Mouse (Mus musculus): ENCODE data around the gene Bbs7. TPM values are rescaled to one million over a fixed set of nuclear protein-coding genes. Genes with fewer than 3 reads are reported as not detected.

Bbs7 gene
- total and polyA plus RNA-seq, 2 experiments from 2014 or later: 0.50 to 8.2 TPM

GRCm38 (mm10) chr3:36569836-36570235 lies 43.4 kb downstream of the Bbs7 start:
- DNase-seq (ENCODE audit: low spot score) (no peak), ATAC-seq (ENCODE audit: insufficient read depth, low read depth) (no peak)
- 0 out of 2 replicates have a peak overlapping the region, but pooled peaks have one; percentile 0 for H3K9ac ChIP-seq (replicated peaks; ENCODE audit: low read depth, low read length)
- 63% methylated on average over 5 of the region's 5 CpGs for WGBS
- H3K9me3 ChIP-seq (replicated peaks; ENCODE audit: control insufficient read depth, low read length): no peaks in the 10 kb centered on the region
- H3K4me2 ChIP-seq (ENCODE audit: low read depth, low read length): peak overlapping the region; percentile 99
- peak overlapping the region; percentile 92 for H3K4me3 ChIP-seq (ENCODE audit: low read depth, low read length)
- peaks cover 38% of the 10 kb centered on the region for H3K36me3 ChIP-seq (replicated peaks; ENCODE audit: control insufficient read depth, insufficient read depth, low read length)
- no peak overlapping the region for H3K27ac ChIP-seq (ENCODE audit: low read depth)
- no peaks in the 10 kb centered on the region for H3K27me3 ChIP-seq (ENCODE audit: control insufficient read depth, insufficient read depth, low read length)
- TF ChIP-seq EP300 (IDR thresholded peaks at IDR 0.05; ENCODE audit: low read depth) (no peak), CTCF (IDR thresholded peaks at IDR 0.05; ENCODE audit: low read depth) (no peak)
- peaks cover 23% of the 10 kb centered on the region for H3K4me1 ChIP-seq (ENCODE audit: control insufficient read depth, insufficient read depth)

GRCm38 (mm10) chr3:36563666-36564065 lies 49.6 kb downstream of the Bbs7 start:
- TF ChIP-seq CTCF (IDR thresholded peaks at IDR 0.05; ENCODE audit: low read depth): no peak
- TF ChIP-seq EP300 (IDR thresholded peaks at IDR 0.05; ENCODE audit: low read depth): no peak
- Histone ChIP-seq H3K9me3 (replicated peaks; ENCODE audit: control insufficient read depth, low read length) (no peaks in the 10 kb centered on the region), H3K9ac (replicated peaks; ENCODE audit: low read depth, low read length) (no peak overlapping the region), H3K4me2 (ENCODE audit: low read depth, low read length) (no peak overlapping the region), H3K27me3 (ENCODE audit: control insufficient read depth, insufficient read depth, low read length) (no peaks in the 10 kb centered on the region), H3K4me1 (ENCODE audit: control insufficient read depth, insufficient read depth) (no peaks in the 10 kb centered on the region), H3K4me3 (ENCODE audit: low read depth, low read length) (no peak overlapping the region), H3K27ac (ENCODE audit: low read depth) (no peak overlapping the region), H3K36me3 (replicated peaks; ENCODE audit: control insufficient read depth, insufficient read depth, low read length) (peaks cover 80% of the 10 kb centered on the region)
- DNase-seq (ENCODE audit: low spot score): no peak
- no peak for ATAC-seq (ENCODE audit: insufficient read depth, low read depth)
- WGBS: 94% methylated on average over 3 of the region's 3 CpGs

GRCm38 (mm10) chr3:36559606-36560005 lies 53.7 kb downstream of the Bbs7 start:
- no peak overlapping the region for H3K4me2 ChIP-seq (ENCODE audit: low read depth, low read length)
- no peak overlapping the region for H3K9ac ChIP-seq (replicated peaks; ENCODE audit: low read depth, low read length)
- H3K4me3 ChIP-seq (ENCODE audit: low read depth, low read length): no peak overlapping the region
- WGBS: 82% methylated on average over 4 of the region's 4 CpGs
- no peak overlapping the region for H3K27ac ChIP-seq (ENCODE audit: low read depth)
- TF ChIP-seq CTCF (IDR thresholded peaks at IDR 0.05; ENCODE audit: low read depth): no peak
- no peak for TF ChIP-seq EP300 (IDR thresholded peaks at IDR 0.05; ENCODE audit: low read depth)
- no peaks in the 10 kb centered on the region for H3K27me3 ChIP-seq (ENCODE audit: control insufficient read depth, insufficient read depth, low read length)
- H3K36me3 ChIP-seq (replicated peaks; ENCODE audit: control insufficient read depth, insufficient read depth, low read length): peaks cover 80% of the 10 kb centered on the region
- ATAC-seq (ENCODE audit: insufficient read depth, low read depth): no peak
- H3K9me3 ChIP-seq (replicated peaks; ENCODE audit: control insufficient read depth, low read length): no peaks in the 10 kb centered on the region
- no peaks in the 10 kb centered on the region for H3K4me1 ChIP-seq (ENCODE audit: control insufficient read depth, insufficient read depth)
- DNase-seq (ENCODE audit: low spot score): no peak

- no peak overlapping the region for H3K27ac ChIP-seq (ENCODE audit: low read depth)
- no peak for DNase-seq (ENCODE audit: low spot score)
- ATAC-seq (ENCODE audit: insufficient read depth, low read depth): no peak
- H3K9me3 ChIP-seq (replicated peaks; ENCODE audit: control insufficient read depth, low read length): no peaks in the 10 kb centered on the region
- no peak overlapping the region for H3K9ac ChIP-seq (replicated peaks; ENCODE audit: low read depth, low read length)
- H3K27me3 ChIP-seq (ENCODE audit: control insufficient read depth, insufficient read depth, low read length): no peaks in the 10 kb centered on the region
- 90% methylated on average over 1 of the region's 1 CpGs for WGBS
- H3K36me3 ChIP-seq (replicated peaks; ENCODE audit: control insufficient read depth, insufficient read depth, low read length): peaks cover 64% of the 10 kb centered on the region
- H3K4me1 ChIP-seq (ENCODE audit: control insufficient read depth, insufficient read depth): no peaks in the 10 kb centered on the region
- no peak overlapping the region for H3K4me3 ChIP-seq (ENCODE audit: low read depth, low read length)
- H3K4me2 ChIP-seq (ENCODE audit: low read depth, low read length): no peak overlapping the region
- TF ChIP-seq CTCF (IDR thresholded peaks at IDR 0.05; ENCODE audit: low read depth) (no peak), EP300 (IDR thresholded peaks at IDR 0.05; ENCODE audit: low read depth) (no peak)
These were observed 55.7 kb downstream of the Bbs7 start for GRCm38 (mm10) chr3:36557601-36558000.

GRCm38 (mm10) chr3:36552406-36553047 lies 60.8 kb downstream of the Bbs7 start, which contains the start of gene Exosc9:
Gene Exosc9 (plus strand): TSS chr3:36552606.
- no peaks in the 10 kb centered on the region for H3K4me1 ChIP-seq (ENCODE audit: control insufficient read depth, insufficient read depth)
- TF ChIP-seq EP300 (IDR thresholded peaks at IDR 0.05; ENCODE audit: low read depth) (no peak), CTCF (IDR thresholded peaks at IDR 0.05; ENCODE audit: low read depth) (0 out of 2 replicates have a peak, but pooled peaks have one; percentile 0)
- no peaks in the 10 kb centered on the region for H3K9me3 ChIP-seq (replicated peaks; ENCODE audit: control insufficient read depth, low read length)
- H3K27me3 ChIP-seq (ENCODE audit: control insufficient read depth, insufficient read depth, low read length): no peaks in the 10 kb centered on the region
- H3K36me3 ChIP-seq (replicated peaks; ENCODE audit: control insufficient read depth, insufficient read depth, low read length): peaks cover 30% of the 10 kb centered on the region
- H3K27ac ChIP-seq (ENCODE audit: low read depth): 0 out of 2 replicates have a peak within 1 kb of the TSS, but pooled peaks have one; percentile 5
- peak within 1 kb of the TSS; percentile 61 for H3K4me3 ChIP-seq (ENCODE audit: low read depth, low read length)
- H3K4me2 ChIP-seq (ENCODE audit: low read depth, low read length): peak within 1 kb of the TSS; percentile 78
- peak within 1 kb of the TSS; percentile 58 for H3K9ac ChIP-seq (replicated peaks; ENCODE audit: low read depth, low read length)
- ATAC-seq (ENCODE audit: insufficient read depth, low read depth): peak; percentile 94
- peak; percentile 79 for DNase-seq (ENCODE audit: low spot score)
- under 1% methylated on average over 39 of the region's 39 CpGs for WGBS

All from heart, postnatal 0 days (tissue).